Comparison of ENCODE assay signal across 8 mouse cellular contexts in genomic region chr11:59183821-59184220, GRCm38 (mm10). TPM values are rescaled to one million over a fixed set of nuclear protein-coding genes. Genes with fewer than 3 reads are reported as not detected.
DNase-seq lines count a peak whose midpoint lies in the region; ATAC-seq and TF ChIP-seq lines count a peak whose summit lies in the region.

No protein-coding gene starts in this region.

- intact Hi-C loops in gastrocnemius, postnatal 14 days (cut with DNase I; ENCODE audit: low total_unique reads): no loop called here

- H3K4me2 ChIP-seq in forebrain, embryonic 12.5 days: no peak overlapping the region

- peak; percentile 77 for TF ChIP-seq CTCF in liver, adult 2 months (IDR thresholded peaks at IDR 0.05; ENCODE audit: low read depth, low read length)

- no peak overlapping the region for H3K9ac ChIP-seq in liver, adult 2 months (ENCODE audit: low read depth, low read length)
- no peak overlapping the region for H3K9ac ChIP-seq in forebrain, embryonic 12.5 days

- H3K79me2 ChIP-seq in liver, adult 2 months (ENCODE audit: control insufficient read depth, insufficient read depth, low read length): no peaks in the 10 kb centered on the region

- peak; percentile 56 for DNase-seq in right cerebral cortex, adult 18-20 months
- DNase-seq in right cerebral cortex, postnatal 36 days (ENCODE audit: low spot score in 2 of 2): no peak
- DNase-seq in adrenal gland, postnatal 25 days: peak; percentile 56
- DNase-seq in gastrocnemius, postnatal 14 days: peak; percentile 65
- DNase-seq in liver, adult 2 months (ENCODE audit: extremely low read depth, low read depth, low spot score): no peak

- H3K9me3 ChIP-seq in forebrain, embryonic 12.5 days: no peaks in the 10 kb centered on the region

- no peak for TF ChIP-seq POLR2A in liver, adult 2 months (IDR thresholded peaks at IDR 0.05; ENCODE audit: extremely low read depth, insufficient read depth, low read length)

- peak overlapping the region; percentile 30 for H3K27ac ChIP-seq in liver, adult 2 months (replicated peaks; ENCODE audit: insufficient read depth, low read depth, low read length)
- H3K27ac ChIP-seq in forebrain, embryonic 12.5 days: no peak overlapping the region

- peak; percentile 54 for ATAC-seq in inflammation-experienced regulatory T-cells, adult 6 months
- peak; percentile 30; the same call in 1 of the 2 replicates for ATAC-seq in neutrophil, adult 5-6 weeks (ENCODE audit: extremely low read depth, insufficient number of reproducible peaks, low FRiP score, poor library complexity, severe bottlenecking)
- no peak for ATAC-seq in forebrain, embryonic 12.5 days (ENCODE audit: low FRiP score)

- no peak overlapping the region for H3K4me3 ChIP-seq in liver, adult 2 months (ENCODE audit: insufficient read depth, low read depth, low read length)
- no peak overlapping the region for H3K4me3 ChIP-seq in forebrain, embryonic 12.5 days (replicated peaks)

- no peaks in the 10 kb centered on the region for H3K27me3 ChIP-seq in liver, adult 2 months (ENCODE audit: control insufficient read depth, insufficient read depth, low read length)
- H3K27me3 ChIP-seq in forebrain, embryonic 12.5 days: peaks cover 14% of the 10 kb centered on the region

- H3K4me1 ChIP-seq in liver, adult 2 months (ENCODE audit: control insufficient read depth, insufficient read depth, low read length): no peaks in the 10 kb centered on the region
- H3K4me1 ChIP-seq in forebrain, embryonic 12.5 days: no peaks in the 10 kb centered on the region

- no peaks in the 10 kb centered on the region; the same call in 1 of the 2 replicates for H3K36me3 ChIP-seq in liver, adult 2 months (ENCODE audit: control insufficient read depth, insufficient read depth, low read length)
- H3K36me3 ChIP-seq in forebrain, embryonic 12.5 days (replicated peaks): peaks cover 31% of the 10 kb centered on the region

- 48% methylated on average over 3 of the region's 3 CpGs for WGBS in liver, adult 2 months
- 38% methylated on average over 3 of the region's 3 CpGs for WGBS in forebrain, embryonic 12.5 days

RNA-seq across cellular contexts. Expression of gene Gjc2, which starts 0.8 kb away (rescaled TPM):
- 0.43 and 0.57 TPM in 2 replicates for total RNA-seq in adrenal gland, postnatal 25 days (2021)
- total RNA-seq in gastrocnemius, postnatal 14 days (2021): under 1 TPM; 0.27 to 0.62 TPM
- polyA plus RNA-seq in inflammation-experienced regulatory T-cells, adult 6 months (2017; shearing (Covaris generic)): not detected
- total RNA-seq in liver, adult 2 months (2014; rRNA removed): 0.40 and 0.46 TPM in 2 replicates
- polyA plus RNA-seq in liver, adult 2 months (2012; rRNA removed): 0.66 and 0.76 TPM in 2 replicates
- not detected in 2 replicates for total RNA-seq in neutrophil, adult 5-6 weeks (2017)
- polyA plus RNA-seq in forebrain, embryonic 12.5 days (2016; fragmentation: Nextera tagmentation; extraction: Ambion mirVana): 0.09 and 0.26 TPM in 2 replicates

RNA-seq across cellular contexts. Expression of gene Guk1, which starts 8.2 kb away (rescaled TPM):
- total RNA-seq in adrenal gland, postnatal 25 days (2021): 49.2 and 54.6 TPM in 2 replicates
- total RNA-seq in gastrocnemius, postnatal 14 days (2021): 10 to 100 TPM; 17.1 to 20.2 TPM
- 10 to 100 TPM; 58.6 to 65.6 (median 60.5) TPM for polyA plus RNA-seq in inflammation-experienced regulatory T-cells, adult 6 months (2017; shearing (Covaris generic))
- total RNA-seq in liver, adult 2 months (2014; rRNA removed): 46.2 and 48.3 TPM in 2 replicates
- polyA plus RNA-seq in liver, adult 2 months (2012; rRNA removed): 48.7 and 69.7 TPM in 2 replicates
- total RNA-seq in neutrophil, adult 5-6 weeks (2017): 19.0 and 26.8 TPM in 2 replicates
- polyA plus RNA-seq in forebrain, embryonic 12.5 days (2016; fragmentation: Nextera tagmentation; extraction: Ambion mirVana): 83.4 and 95.5 TPM in 2 replicates

RNA-seq across cellular contexts. Expression of gene Mrpl55, which starts 18.5 kb away (rescaled TPM):
- 42.3 and 52.6 TPM in 2 replicates for total RNA-seq in adrenal gland, postnatal 25 days (2021)
- total RNA-seq in gastrocnemius, postnatal 14 days (2021): 10 to 100 TPM; 36.6 to 44.3 TPM
- 10 to 100 TPM; 43.4 to 49.1 (median 46.7) TPM for polyA plus RNA-seq in inflammation-experienced regulatory T-cells, adult 6 months (2017; shearing (Covaris generic))
- total RNA-seq in liver, adult 2 months (2014; rRNA removed): 25.1 and 28.1 TPM in 2 replicates
- polyA plus RNA-seq in liver, adult 2 months (2012; rRNA removed): 26.2 and 37.7 TPM in 2 replicates
- total RNA-seq in neutrophil, adult 5-6 weeks (2017): 16.1 and 17.1 TPM in 2 replicates
- polyA plus RNA-seq in forebrain, embryonic 12.5 days (2016; fragmentation: Nextera tagmentation; extraction: Ambion mirVana): 88.9 and 93.6 TPM in 2 replicates

RNA-seq across cellular contexts. Expression of gene Iba57, which starts 20.3 kb away (rescaled TPM):
- total RNA-seq in adrenal gland, postnatal 25 days (2021): 17.9 and 18.1 TPM in 2 replicates
- total RNA-seq in gastrocnemius, postnatal 14 days (2021): 10 to 100 TPM in 1 of 2 experiments, 1 to 10 TPM in 1; 7.7 to 10.6 TPM
- 1 to 10 TPM; 1.3 to 1.5 (median 1.4) TPM for polyA plus RNA-seq in inflammation-experienced regulatory T-cells, adult 6 months (2017; shearing (Covaris generic))
- total RNA-seq in liver, adult 2 months (2014; rRNA removed): 5.3 and 6.4 TPM in 2 replicates
- polyA plus RNA-seq in liver, adult 2 months (2012; rRNA removed): 6.8 and 7.3 TPM in 2 replicates
- total RNA-seq in neutrophil, adult 5-6 weeks (2017): 4.1 and 7.7 TPM in 2 replicates
- 5.9 and 6.6 TPM in 2 replicates for polyA plus RNA-seq in forebrain, embryonic 12.5 days (2016; fragmentation: Nextera tagmentation; extraction: Ambion mirVana)

RNA-seq across cellular contexts. Expression of gene 2310033P09Rik, which starts 24.3 kb away (rescaled TPM):
- 32.4 and 36.6 TPM in 2 replicates for total RNA-seq in adrenal gland, postnatal 25 days (2021)
- total RNA-seq in gastrocnemius, postnatal 14 days (2021): 1 to 10 TPM; 4.1 to 4.6 TPM
- polyA plus RNA-seq in inflammation-experienced regulatory T-cells, adult 6 months (2017; shearing (Covaris generic)): 10 to 100 TPM; 19.6 to 22.1 (median 19.8) TPM
- total RNA-seq in liver, adult 2 months (2014; rRNA removed): 2.6 and 3.2 TPM in 2 replicates
- polyA plus RNA-seq in liver, adult 2 months (2012; rRNA removed): 8.5 and 9.2 TPM in 2 replicates
- total RNA-seq in neutrophil, adult 5-6 weeks (2017): 12.0 and 14.5 TPM in 2 replicates
- polyA plus RNA-seq in forebrain, embryonic 12.5 days (2016; fragmentation: Nextera tagmentation; extraction: Ambion mirVana): 36.2 and 38.4 TPM in 2 replicates

Comparison
In these comparisons a context has a peak if more than half of its experiments do, and no peak if none do; other contexts are left out.
1. DNase-seq: peak in right cerebral cortex, adult 18-20 months (single experiment), adrenal gland, postnatal 25 days (single experiment) and gastrocnemius, postnatal 14 days (single experiment); none in right cerebral cortex, postnatal 36 days (0 of 2) and liver, adult 2 months (single experiment).